Mouse (Mus musculus) megakaryocyte, embryonic 14.5 days (primary cell): Measurements from ENCODE around the gene Ppm1g. TPM values are rescaled to one million over a fixed set of nuclear protein-coding genes. Genes with fewer than 3 reads are reported as not detected.
A peak's percentile ranks its signal among the peaks of the same experiment; 100 is the strongest.

Experiments
- H3K27me3 ChIP-seq: replicated peaks from 2 replicates; pipeline ENCODE3; 2012; ENCODE audit warnings: inconsistent platforms
- H3K36me3 ChIP-seq: replicated peaks from 2 replicates; pipeline ENCODE3; 2012; ENCODE audit warnings: low read length, inconsistent platforms, mixed read lengths
- H3K4me1 ChIP-seq: 2 replicates; pipeline ENCODE4 v1.6.1; 2012; ENCODE audit warnings: inconsistent platforms
- H3K4me3 ChIP-seq: replicated peaks from 2 replicates; pipeline ENCODE3; 2012; ENCODE audit warnings: moderate library complexity, mild to moderate bottlenecking, inconsistent platforms
- H3K9me3 ChIP-seq: 2 replicates; pipeline ENCODE4 v1.6.1; 2012; ENCODE audit warnings: inconsistent platforms
- FLI1 ChIP-seq: IDR thresholded peaks from 2 replicates; pipeline ENCODE4 v1.6.1; 2012; ENCODE audit warnings: low read length, inconsistent platforms, mixed read lengths
- GATA1 ChIP-seq: IDR thresholded peaks from 3 replicates; pipeline ENCODE4 v1.6.1; 2012; ENCODE audit warnings: mixed read lengths, low read length, inconsistent platforms, borderline replicate concordance
- polyA plus RNA-seq: library from polyadenylated mRNA; stranded (reverse); fragments of >175 nt; gene quantifications from 2 replicates; pipeline ENCODE4 v1.2.3, GENCODE M21; 2012; ENCODE audit warnings: low replicate concordance; ENCODE audit not compliant: insufficient read depth

The Ppm1g gene
- polyA plus RNA-seq, 1 experiment = 188 TPM

GRCm38 (mm10) chr5:31194486-31195485 lies 25.7 kb downstream of the Ppm1g start:
- Histone ChIP-seq H3K9me3 (no peaks in the 10 kb centered on the region), H3K36me3 (peaks cover 74% of the 10 kb centered on the region), H3K27me3 (no peaks in the 10 kb centered on the region), H3K4me3 (peak overlapping the region; percentile 99), H3K4me1 (peaks cover 79% of the 10 kb centered on the region)
- TF ChIP-seq GATA1 (no peak), FLI1 (no peak)

- peak overlapping the region; percentile 99 for H3K4me3 ChIP-seq
- peaks cover 71% of the 10 kb centered on the region for H3K4me1 ChIP-seq
- TF ChIP-seq FLI1 = no peak
- no peaks in the 10 kb centered on the region for H3K9me3 ChIP-seq
- H3K36me3 ChIP-seq = peaks cover 72% of the 10 kb centered on the region
- no peaks in the 10 kb centered on the region for H3K27me3 ChIP-seq
These were observed 26.7 kb downstream of the Ppm1g start for GRCm38 (mm10) chr5:31193631-31194281.

GRCm38 (mm10) chr5:31192939-31193630 lies 27.4 kb downstream of the Ppm1g start, which contains the start of the genes Snx17 and Eif2b4:
Snx17 (plus strand) TSS chr5:31193227.
Eif2b4 (minus strand) TSS chr5:31193430.
- no peaks in the 10 kb centered on the region for H3K9me3 ChIP-seq
- peaks cover 67% of the 10 kb centered on the region for H3K4me1 ChIP-seq
- H3K4me3 ChIP-seq = peak within 1 kb of the TSS; percentile 99
- H3K27me3 ChIP-seq = no peaks in the 10 kb centered on the region
- H3K36me3 ChIP-seq = peaks cover 72% of the 10 kb centered on the region
- no peak for TF ChIP-seq GATA1
- TF ChIP-seq FLI1 = no peak

- Histone ChIP-seq H3K4me3 (peak overlapping the region; percentile 99), H3K4me1 (peaks cover 59% of the 10 kb centered on the region), H3K36me3 (peaks cover 72% of the 10 kb centered on the region), H3K9me3 (no peaks in the 10 kb centered on the region), H3K27me3 (no peaks in the 10 kb centered on the region)
- no peak for TF ChIP-seq GATA1
- TF ChIP-seq FLI1 = no peak
These were observed 28.2 kb downstream of the Ppm1g start for GRCm38 (mm10) chr5:31192045-31192938.

GRCm38 (mm10) chr5:31190201-31190600 lies 30.3 kb downstream of the Ppm1g start:
- peaks cover 59% of the 10 kb centered on the region for H3K36me3 ChIP-seq
- TF ChIP-seq FLI1 (no peak), GATA1 (no peak)
- H3K27me3 ChIP-seq = no peaks in the 10 kb centered on the region
- no peaks in the 10 kb centered on the region for H3K9me3 ChIP-seq
- peaks cover 41% of the 10 kb centered on the region for H3K4me1 ChIP-seq
- H3K4me3 ChIP-seq = no peak overlapping the region

- peaks cover 49% of the 10 kb centered on the region for H3K36me3 ChIP-seq
- TF ChIP-seq FLI1 (no peak), GATA1 (no peak)
- no peak overlapping the region for H3K4me3 ChIP-seq
- peaks cover 34% of the 10 kb centered on the region for H3K4me1 ChIP-seq
- no peaks in the 10 kb centered on the region for H3K27me3 ChIP-seq
- H3K9me3 ChIP-seq = no peaks in the 10 kb centered on the region
These were observed 32.2 kb downstream of the Ppm1g start for GRCm38 (mm10) chr5:31188223-31188840.

- Histone ChIP-seq H3K4me3 (peak overlapping the region; percentile 46), H3K4me1 (peaks cover 40% of the 10 kb centered on the region), H3K36me3 (peaks cover 22% of the 10 kb centered on the region), H3K27me3 (no peaks in the 10 kb centered on the region), H3K9me3 (no peaks in the 10 kb centered on the region)
- TF ChIP-seq GATA1 = no peak
- TF ChIP-seq FLI1 = no peak
These were observed 36.8 kb downstream of the Ppm1g start for GRCm38 (mm10) chr5:31183678-31184077.

GRCm38 (mm10) chr5:31181183-31181770 lies 39.2 kb downstream of the Ppm1g start:
- TF ChIP-seq GATA1 (no peak), FLI1 (no peak)
- no peaks in the 10 kb centered on the region for H3K9me3 ChIP-seq
- H3K27me3 ChIP-seq = no peaks in the 10 kb centered on the region
- peaks cover 59% of the 10 kb centered on the region for H3K4me1 ChIP-seq
- H3K36me3 ChIP-seq = peaks cover 8% of the 10 kb centered on the region
- H3K4me3 ChIP-seq = peak overlapping the region; percentile 95
